Mouse (Mus musculus) heart, adult 2 months (tissue): Measurements from ENCODE around the gene Bcl2l15.

Experiments used
- CTCF ChIP-seq: fragments of 200-600 bp; IDR thresholded peaks from 2 replicates; pipeline ENCODE4 v1.8.1; 2022; ENCODE audit warnings: antibody characterized with exemption, mild to moderate bottlenecking, moderate library complexity
- POLR2A ChIP-seq: fragments of 200-500 bp; IDR thresholded peaks from 2 replicates; pipeline ENCODE4 v1.6.1; 2011; ENCODE audit warnings: mild to moderate bottlenecking, low read depth, low read length, control low read depth; ENCODE audit not compliant: insufficient read depth

GRCm38 (mm10) chr3:103868008-103868407 is 35.6 kb downstream of the Bcl2l15 start:
- TF ChIP-seq POLR2A (no peak), CTCF (no peak)
